Mouse (Mus musculus) heart, embryonic 13.5 days (tissue): Measurements from ENCODE around the gene Serpinb3b. TPM values are rescaled to one million over a fixed set of nuclear protein-coding genes. Genes with fewer than 3 reads are reported as not detected.
"Not testable (repeated sequence)": the region's sequence is repeated elsewhere in the genome, so short reads cannot be mapped to it uniquely, and the experiment has no call there.

ENCODE experiments used
- ATAC-seq: fragments of 200-750 bp; cut with Nextera tagmentation; 2 replicates; pipeline ENCODE4 v1.8.0; 2017; ENCODE audit warnings: moderate TSS enrichment; ENCODE audit not compliant: insufficient number of reproducible peaks, low FRiP score, low TSS enrichment; ENCODE audit errors: extremely low read depth
- H3K27ac ChIP-seq: fragments of 300-500 bp; sonication (generic); replicated peaks from 2 replicates; pipeline ENCODE4 v1.5.1; 2015; ENCODE audit warnings: moderate library complexity, mild to moderate bottlenecking, inconsistent platforms
- H3K27me3 ChIP-seq: fragments of 300-500 bp; sonication (generic); replicated peaks from 2 replicates; pipeline ENCODE4 v1.6.1; 2015; ENCODE audit warnings: mild to moderate bottlenecking, inconsistent platforms
- H3K36me3 ChIP-seq: fragments of 300-500 bp; sonication (generic); 2 replicates; pipeline ENCODE4 v1.6.1; 2015; ENCODE audit warnings: mild to moderate bottlenecking, inconsistent platforms
- H3K4me1 ChIP-seq: fragments of 300-500 bp; sonication (generic); 2 replicates; pipeline ENCODE4 v1.6.1; 2015; ENCODE audit warnings: inconsistent platforms
- H3K4me2 ChIP-seq: fragments of 300-500 bp; sonication (generic); 2 replicates; pipeline ENCODE4 v1.6.1; 2015; ENCODE audit warnings: inconsistent platforms, mild to moderate bottlenecking, moderate library complexity
- H3K4me3 ChIP-seq: fragments of 300-500 bp; sonication (generic); 2 replicates; pipeline ENCODE4 v1.5.1; 2015; ENCODE audit warnings: moderate library complexity, mild to moderate bottlenecking, inconsistent platforms
- H3K9ac ChIP-seq: fragments of 300-500 bp; sonication (generic); 2 replicates; pipeline ENCODE4 v1.6.1; 2015; ENCODE audit warnings: inconsistent platforms, mild to moderate bottlenecking, moderate library complexity
- H3K9me3 ChIP-seq: fragments of 300-500 bp; sonication (generic); 2 replicates; pipeline ENCODE4 v1.6.1; 2016; ENCODE audit warnings: inconsistent platforms
- WGBS: fragments of 180-500 bp; shearing (Covaris S2); methylation state at CpG from one replicate; pipeline ENCODE4 v1.1.7; 2015; ENCODE audit warnings: mixed read lengths; 5-methylcytosine and 5-hydroxymethylcytosine counted together
- polyA plus RNA-seq: library from polyadenylated mRNA; unstranded; fragments of >200 nt; fragmentation: Nextera tagmentation; extraction: Ambion mirVana; gene quantifications from 2 replicates; pipeline ENCODE4 v1.2.1, GENCODE M21; 2015

The Serpinb3b gene
- polyA plus RNA-seq, result not detected in 2 replicates

- H3K27ac ChIP-seq, H3K4me3 ChIP-seq, H3K9ac ChIP-seq, H3K4me1 ChIP-seq, H3K27me3 ChIP-seq, H3K36me3 ChIP-seq, ATAC-seq, H3K4me2 ChIP-seq, H3K9me3 ChIP-seq: not testable (repeated sequence)
These were observed at the start of gene Serpinb3b, which contains the start of gene Serpinb3c for GRCm38 (mm10) chr1:107278261-107278660. Gene Serpinb3b (minus strand): TSS chr1:107278361. Gene Serpinb3c (minus strand): TSS chr1:107278371.

- WGBS, result 36% methylated on average over 3 of the region's 3 CpGs
- H3K4me3 ChIP-seq, H3K9ac ChIP-seq, H3K4me1 ChIP-seq, H3K27ac ChIP-seq, H3K4me2 ChIP-seq, H3K9me3 ChIP-seq, H3K36me3 ChIP-seq, ATAC-seq, H3K27me3 ChIP-seq: not testable (repeated sequence)
These were observed 35.0 kb downstream of the Serpinb3b start for GRCm38 (mm10) chr1:107243170-107243569.

GRCm38 (mm10) chr1:107217276-107217675 is 60.9 kb downstream of the Serpinb3b start:
- H3K4me3 ChIP-seq, H3K27me3 ChIP-seq, H3K36me3 ChIP-seq, H3K27ac ChIP-seq, ATAC-seq, H3K9me3 ChIP-seq, H3K9ac ChIP-seq, H3K4me1 ChIP-seq, H3K4me2 ChIP-seq: not testable (repeated sequence)
- 65% methylated on average over 1 of the region's 1 CpGs for WGBS

- not testable (repeated sequence) for H3K36me3 ChIP-seq, H3K27me3 ChIP-seq, H3K4me3 ChIP-seq, H3K9ac ChIP-seq, H3K4me1 ChIP-seq, H3K9me3 ChIP-seq, H3K27ac ChIP-seq, ATAC-seq, H3K4me2 ChIP-seq
These were observed 150.7 kb downstream of the Serpinb3b start for GRCm38 (mm10) chr1:107127453-107127852.

Other genes with a start within 250 kb of the Serpinb3b start
- not detected in 2 replicates for gene Serpinb3a, start 226.1 kb downstream of the Serpinb3b start, polyA plus RNA-seq
- gene Serpinb3d, start 194.9 kb downstream of the Serpinb3b start, polyA plus RNA-seq, result not detected in 2 replicates
- gene Serpinb3c, start within 50 bp of the Serpinb3b start, polyA plus RNA-seq, result not detected in 2 replicates
- gene Serpinb11, start 82.8 kb upstream of the Serpinb3b start, polyA plus RNA-seq, result not detected in 2 replicates
- gene Serpinb7, start 121.3 kb upstream of the Serpinb3b start, polyA plus RNA-seq, result not detected in 2 replicates
- 0.14 TPM in 1 of 2 replicates, not detected in the other for gene Serpinb2, start 233.1 kb upstream of the Serpinb3b start, polyA plus RNA-seq